Comparison of ENCODE assay signal across 9 mouse cellular contexts in genomic region chr8:11382059-11382810, GRCm38 (mm10).
DNase-seq lines count a peak whose midpoint lies in the region; ATAC-seq lines count a peak whose summit lies in the region.
"Had no signal": no experiment of that assay in that cellular context is flagged by ENCODE, and none has a peak within 500 bp of the region (broad histone marks: within the 10 kb centered on the region; RNA-seq: fewer than 3 reads in every experiment).

No protein-coding gene starts in this region.

- H3K27me3 ChIP-seq in forebrain, embryonic 12.5 days, result no peaks in the 10 kb centered on the region
- no peaks in the 10 kb centered on the region for H3K27me3 ChIP-seq in heart, embryonic 15.5 days
- no peaks in the 10 kb centered on the region for H3K27me3 ChIP-seq in midbrain, embryonic 11.5 days (ENCODE audit: control insufficient read depth, insufficient read depth, low read length)

- 30% methylated on average over 19 of the region's 19 CpGs for WGBS in forebrain, embryonic 12.5 days
- WGBS in heart, embryonic 15.5 days, result 22% methylated on average over 19 of the region's 19 CpGs
- WGBS in midbrain, embryonic 11.5 days, result 43% methylated on average over 19 of the region's 19 CpGs

- no peaks in the 10 kb centered on the region for H3K36me3 ChIP-seq in forebrain, embryonic 12.5 days (replicated peaks)
- no peaks in the 10 kb centered on the region for H3K36me3 ChIP-seq in heart, embryonic 15.5 days
- no peaks in the 10 kb centered on the region for H3K36me3 ChIP-seq in midbrain, embryonic 11.5 days (ENCODE audit: control insufficient read depth, insufficient read depth, low read length)
- H3K36me3 ChIP-seq: G1E had no signal

- H3K9me3 ChIP-seq in forebrain, embryonic 12.5 days, result no peaks in the 10 kb centered on the region
- no peaks in the 10 kb centered on the region for H3K9me3 ChIP-seq in heart, embryonic 15.5 days (replicated peaks)
- no peaks in the 10 kb centered on the region for H3K9me3 ChIP-seq in midbrain, embryonic 11.5 days (ENCODE audit: control insufficient read depth, low read length)
- H3K9me3 ChIP-seq: G1E had no signal

- H3K4me1 ChIP-seq in forebrain, embryonic 12.5 days, result peaks cover 17% of the 10 kb centered on the region
- peaks cover 76% of the 10 kb centered on the region for H3K4me1 ChIP-seq in heart, embryonic 15.5 days (replicated peaks)
- peaks cover 7% of the 10 kb centered on the region for H3K4me1 ChIP-seq in midbrain, embryonic 11.5 days (ENCODE audit: control insufficient read depth, insufficient read depth, low read length)

- 0 out of 2 replicates have a peak overlapping the region, but pooled peaks have one; percentile 19 for H3K27ac ChIP-seq in forebrain, embryonic 12.5 days
- peak overlapping the region; percentile 77 for H3K27ac ChIP-seq in heart, embryonic 15.5 days
- H3K27ac ChIP-seq in midbrain, embryonic 11.5 days (ENCODE audit: low read depth, low read length), result no peak overlapping the region

- 0 out of 2 replicates have a peak overlapping the region, but pooled peaks have one; percentile 29 for H3K9ac ChIP-seq in forebrain, embryonic 12.5 days
- H3K9ac ChIP-seq in heart, embryonic 15.5 days, result 0 out of 2 replicates have a peak overlapping the region, but pooled peaks have one; percentile 34
- no peak overlapping the region for H3K9ac ChIP-seq in midbrain, embryonic 11.5 days (ENCODE audit: low read length)

- H3K4me2 ChIP-seq in forebrain, embryonic 12.5 days, result peak overlapping the region; percentile 4; the same call in 1 of the 2 replicates
- peak overlapping the region; percentile 33 for H3K4me2 ChIP-seq in heart, embryonic 15.5 days
- H3K4me2 ChIP-seq in midbrain, embryonic 11.5 days, result no peak overlapping the region

- H3K4me3 ChIP-seq in forebrain, embryonic 12.5 days (replicated peaks), result no peak overlapping the region
- H3K4me3 ChIP-seq in heart, embryonic 15.5 days, result no peak overlapping the region
- no peak overlapping the region for H3K4me3 ChIP-seq in midbrain, embryonic 11.5 days (ENCODE audit: low read depth, low read length)

- ATAC-seq in forebrain, embryonic 12.5 days (ENCODE audit: low FRiP score), result no peak
- peak; percentile 60 for ATAC-seq in heart, embryonic 15.5 days (replicated peaks; ENCODE audit: insufficient number of reproducible peaks, insufficient read depth, low FRiP score, low read depth)
- 0 out of 2 replicates have a peak, but pooled peaks have one; percentile 30 for ATAC-seq in midbrain, embryonic 11.5 days (ENCODE audit: low FRiP score)

- DNase-seq in ovary, adult 18-20 months (ENCODE audit: low spot score), result peak; percentile 70
- no peak for DNase-seq in ovary, postnatal 10 days (ENCODE audit: low spot score)
- peak; percentile 78 to 84 for DNase-seq in layer of hippocampus, adult 8-10 months (ENCODE audit: low spot score in 2 of 2)
- DNase-seq in midbrain, embryonic 11.5 days (ENCODE audit: low spot score, missing footprints), result no peak
- DNase-seq in testis, postnatal 10 days (ENCODE audit: low spot score), result peak; percentile 66
- no peak for DNase-seq in yolk sac, embryonic 10.5 days (ENCODE audit: low spot score)

Comparison
In these comparisons a context has a peak if more than half of its experiments do, and no peak if none do; other contexts are left out.
1. DNase-seq: peak in ovary, adult 18-20 months (single experiment), layer of hippocampus, adult 8-10 months (2 of 2) and testis, postnatal 10 days (single experiment); none in ovary, postnatal 10 days (single experiment), midbrain, embryonic 11.5 days (single experiment) and yolk sac, embryonic 10.5 days (single experiment).